Mouse (Mus musculus): ENCODE measurements at regions not wholly inside any gene's neighbourhood (a gene's known extent, or its start where the extent isn't known, plus 50 kb on each side); places are given as distances from the start of the nearest gene placed in this dataset.

DNA sequence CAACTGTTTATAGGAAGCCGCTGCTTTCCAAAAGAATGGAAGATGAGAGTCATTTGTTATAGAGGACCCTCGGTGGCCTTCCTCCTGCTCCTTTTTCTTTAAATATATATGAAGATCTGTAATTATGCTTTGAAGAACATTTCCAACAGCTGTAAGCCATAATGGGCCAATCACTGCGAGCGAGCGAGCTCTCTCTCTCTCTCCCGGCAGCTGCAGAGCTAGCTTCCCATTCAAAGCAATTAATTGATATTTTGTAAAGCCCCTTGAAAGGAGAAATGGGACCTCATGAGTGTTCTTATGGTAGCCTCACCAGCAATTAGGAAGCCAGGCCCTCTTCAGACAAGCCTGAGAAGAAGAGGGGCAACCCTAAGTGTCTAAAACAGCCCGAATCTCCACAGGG, 174.1 kb downstream of the Gxylt1 start:
- ChIA-PET POLR2A (interaction anchor here in 2 of 4 experiments (1.0 kb wide), 2 partner anchors 36 to 94 kb away, joined by 3 read pairs; no protein-coding TSS in a partner anchor), CTCF (interaction anchor here in 2 of 4 experiments (0.9 to 1.4 kb wide), 2 partner anchors 11 to 12 kb away, joined by 3 to 5 read pairs; no protein-coding TSS in a partner anchor)

DNA sequence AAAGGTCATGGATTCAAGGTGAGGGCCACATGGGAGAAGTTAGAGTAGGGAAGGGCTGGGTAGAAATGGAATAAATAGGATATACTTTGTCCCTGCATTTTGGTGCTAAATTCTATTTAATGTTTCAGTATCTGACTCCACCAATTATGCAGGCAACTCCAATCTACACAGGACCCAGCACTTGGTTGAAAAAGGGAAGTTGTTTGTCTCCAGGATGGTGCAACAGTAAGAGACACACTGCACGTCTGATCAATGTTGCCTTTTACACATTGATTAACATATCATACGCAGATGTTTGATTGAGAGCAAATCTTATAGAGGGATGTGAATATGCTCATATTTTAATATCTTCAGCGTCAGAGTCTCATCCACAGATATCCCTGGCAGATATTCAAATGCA, 175.1 kb downstream of the Gxylt1 start:
- POLR2A ChIA-PET, result interaction anchor here in 1 of 4 experiments (1.0 kb wide), 1 partner anchor 37 kb away, joined by 3 read pairs; no protein-coding TSS in a partner anchor
- CTCF ChIA-PET, result no interaction called here

DNA sequence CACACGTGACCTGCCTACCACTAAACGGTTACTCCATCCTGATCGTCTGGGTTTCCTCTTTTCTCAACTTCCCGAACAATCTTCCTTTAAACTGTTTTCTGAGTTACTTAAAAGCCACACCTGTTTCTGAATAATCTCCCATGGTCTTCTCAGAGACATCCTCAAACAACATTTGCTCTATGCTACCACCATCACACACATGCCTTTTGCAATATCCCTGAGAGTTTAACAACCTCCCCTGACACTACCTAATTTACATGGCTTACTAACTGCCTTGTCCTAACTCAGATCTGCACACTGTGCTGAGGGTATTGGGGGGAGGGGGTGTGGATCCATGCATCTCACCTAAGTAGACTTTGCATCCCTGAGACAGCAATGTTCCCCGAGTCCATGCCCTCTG, 178.6 kb downstream of the Gxylt1 start:
- ChIA-PET CTCF (no interaction called here), POLR2A (no interaction called here)

GRCm38 (mm10) chr15:93095224-93095623, 179.8 kb downstream of the Gxylt1 start:
- ChIA-PET POLR2A (no interaction called here), CTCF (no interaction called here)

DNA sequence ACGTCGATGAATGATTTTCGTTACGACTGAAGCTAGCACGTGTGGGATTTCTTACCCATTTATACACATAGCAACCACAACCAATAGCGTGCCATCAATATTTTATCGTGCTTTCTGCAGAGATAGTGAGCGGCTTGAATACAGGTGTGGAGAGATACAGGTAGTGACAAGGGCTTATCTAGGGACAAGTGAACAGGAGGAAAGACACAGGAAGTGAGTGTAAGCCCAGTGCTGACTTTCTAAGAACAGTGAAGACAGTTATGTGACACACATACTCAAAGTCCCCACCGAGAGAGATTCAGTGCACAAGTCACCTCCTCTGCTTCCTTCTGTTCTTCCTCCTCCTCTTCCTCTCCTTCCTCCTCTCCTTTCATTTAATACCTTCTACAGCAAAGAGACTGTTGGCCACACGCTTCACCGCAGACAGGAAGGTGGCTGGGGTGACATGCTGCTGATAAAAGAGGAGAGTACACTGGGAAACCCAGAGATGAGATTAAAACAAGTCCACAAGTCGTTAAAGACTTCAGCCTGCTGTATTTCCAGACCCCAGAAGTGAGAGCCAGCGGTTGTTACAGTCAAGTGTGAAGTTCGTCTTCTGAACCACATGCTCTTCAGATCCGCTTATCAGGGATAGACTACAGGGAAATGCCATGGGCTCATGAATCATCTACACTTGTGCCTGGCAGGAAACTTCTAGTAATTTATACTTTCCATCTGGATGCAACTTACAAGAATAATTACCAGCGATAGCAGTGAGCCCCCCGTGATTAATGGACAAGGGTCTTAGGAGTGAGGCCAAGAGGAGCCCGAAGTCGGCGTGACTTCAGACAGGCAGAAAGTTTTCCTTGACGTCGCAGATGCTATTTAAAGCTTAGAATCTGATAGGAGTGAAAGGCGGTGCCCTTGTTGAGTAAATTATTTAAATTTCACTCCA, 180.5 kb downstream of the Gxylt1 start:
- CTCF ChIA-PET, result no interaction called here
- POLR2A ChIA-PET, result no interaction called here

- CTCF ChIA-PET, result interaction anchor here in 1 of 4 experiments (0.7 kb wide), 1 partner anchor 125 kb away, joined by 3 read pairs; no protein-coding TSS in a partner anchor
- POLR2A ChIA-PET, result interaction anchor here in 1 of 4 experiments (1.1 kb wide), 1 partner anchor 88 kb away, joined by 3 read pairs; no protein-coding TSS in a partner anchor
Measured at GRCm38 (mm10) chr15:93091396-93091795, 183.6 kb downstream of the Gxylt1 start.

DNA sequence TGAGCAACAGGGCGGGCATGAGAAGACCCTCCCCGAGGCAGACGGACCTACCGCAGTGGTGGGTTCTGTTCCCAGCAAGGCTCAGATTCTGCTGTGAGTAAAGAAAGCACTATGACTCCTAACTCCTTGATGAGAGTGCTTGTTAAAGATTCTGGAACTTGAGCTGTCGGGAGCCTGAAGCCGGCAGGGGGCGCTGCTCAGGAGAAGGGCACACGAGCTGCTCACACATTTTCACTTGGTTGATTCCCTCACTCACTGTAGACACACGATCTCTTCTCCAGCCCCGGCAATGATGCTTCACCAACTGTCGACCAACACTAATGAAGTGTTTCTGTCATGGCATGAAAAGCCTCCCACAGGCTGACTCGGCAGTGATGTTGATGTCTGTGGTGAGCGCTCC, 185.6 kb downstream of the Gxylt1 start:
- ChIA-PET CTCF (interaction anchor here (0.5 to 2.3 kb wide), 19 partner anchors 10 to 336 kb away, joined by 3 to 24 read pairs (median 4); no protein-coding TSS in a partner anchor), POLR2A (interaction anchor here in 3 of 4 experiments (0.6 to 0.9 kb wide), 3 partner anchors 96 to 1683 kb away, joined by 3 read pairs; no protein-coding TSS in a partner anchor)

- CTCF ChIA-PET, result interaction anchor here in 1 of 4 experiments (0.7 kb wide), 1 partner anchor 8 kb away, joined by 4 read pairs; no protein-coding TSS in a partner anchor
- POLR2A ChIA-PET, result interaction anchor here in 2 of 4 experiments (0.6 kb wide), 2 partner anchors 47 to 74 kb away, joined by 3 to 4 read pairs; no protein-coding TSS in a partner anchor
Measured at GRCm38 (mm10) chr15:93084967-93085617, 189.9 kb downstream of the Gxylt1 start.

DNA sequence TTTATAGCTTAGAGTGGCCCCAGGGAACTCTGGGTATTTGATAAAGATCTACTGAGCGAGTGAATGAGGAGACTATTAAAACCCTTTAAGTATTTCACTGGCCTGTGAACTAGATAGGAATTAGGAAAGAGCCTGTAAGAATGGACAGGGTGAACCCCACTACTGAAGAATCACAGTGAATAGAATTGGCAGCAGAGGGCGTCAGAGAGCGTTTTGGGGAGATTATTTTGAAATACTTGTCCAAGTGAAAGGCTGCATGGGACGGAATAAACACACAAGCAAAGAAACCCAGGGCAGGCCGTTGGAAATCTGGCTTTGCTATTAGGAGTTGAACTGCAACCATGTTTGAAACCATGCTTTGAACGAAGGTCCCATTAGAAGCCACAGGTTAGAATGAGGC, 200.9 kb downstream of the Gxylt1 start:
- ChIA-PET CTCF (interaction anchor here in 2 of 4 experiments (0.5 to 1.0 kb wide), 3 partner anchors 10 to 142 kb away, joined by 3 to 9 read pairs (median 3); no protein-coding TSS in a partner anchor), POLR2A (no interaction called here)

DNA sequence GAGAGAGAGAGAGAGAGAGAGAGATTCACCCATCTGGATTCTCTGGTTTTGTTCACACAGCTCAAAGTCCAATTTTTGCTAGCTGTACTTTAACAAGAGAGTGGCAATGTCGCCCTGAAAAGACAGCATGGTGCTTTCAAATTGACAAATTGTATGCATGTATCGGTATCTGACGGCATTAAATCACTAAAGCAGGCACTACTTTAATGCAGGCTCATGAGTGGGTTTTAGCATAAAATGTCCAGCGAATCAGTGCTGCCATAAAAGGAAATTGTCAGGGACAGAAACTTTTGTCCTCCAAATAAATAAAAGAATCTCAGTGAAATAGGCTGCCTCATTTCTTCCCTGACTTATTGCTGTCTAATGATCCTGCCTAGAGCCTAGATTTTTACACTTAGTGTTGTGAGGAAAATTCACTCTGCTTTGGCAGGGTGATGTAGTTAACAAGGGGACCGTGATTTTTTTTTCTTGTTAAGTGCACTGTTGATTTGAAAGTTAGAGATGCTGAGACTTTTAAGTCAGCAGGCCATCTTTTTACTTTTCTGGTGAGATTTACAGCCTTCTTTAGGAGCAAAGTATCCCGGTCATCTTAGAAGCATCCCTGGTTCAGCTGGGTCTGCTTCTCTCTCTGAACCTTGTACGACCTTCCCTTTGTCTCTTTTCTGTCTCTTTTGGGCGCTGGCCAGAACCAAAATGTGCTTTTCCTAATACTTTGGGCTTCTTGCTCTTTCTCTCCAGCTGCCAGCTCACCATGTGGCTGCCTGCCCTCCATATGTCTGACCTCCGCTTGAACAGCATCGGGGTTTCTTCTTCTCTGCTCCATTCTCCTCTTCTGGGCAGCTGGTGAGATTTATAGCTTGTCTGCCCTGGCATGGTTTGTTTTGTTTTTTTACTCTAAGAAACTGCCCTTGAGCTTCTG, 212.5 kb downstream of the Gxylt1 start:
- ChIA-PET POLR2A (interaction anchor here in 1 of 4 experiments (0.7 to 2.7 kb wide), 2 partner anchors 9 to 244 kb away, joined by 3 to 5 read pairs; no protein-coding TSS in a partner anchor), CTCF (interaction anchor here in 1 of 4 experiments (1.0 kb wide), 1 partner anchor 152 kb away, joined by 4 read pairs; no protein-coding TSS in a partner anchor)

DNA sequence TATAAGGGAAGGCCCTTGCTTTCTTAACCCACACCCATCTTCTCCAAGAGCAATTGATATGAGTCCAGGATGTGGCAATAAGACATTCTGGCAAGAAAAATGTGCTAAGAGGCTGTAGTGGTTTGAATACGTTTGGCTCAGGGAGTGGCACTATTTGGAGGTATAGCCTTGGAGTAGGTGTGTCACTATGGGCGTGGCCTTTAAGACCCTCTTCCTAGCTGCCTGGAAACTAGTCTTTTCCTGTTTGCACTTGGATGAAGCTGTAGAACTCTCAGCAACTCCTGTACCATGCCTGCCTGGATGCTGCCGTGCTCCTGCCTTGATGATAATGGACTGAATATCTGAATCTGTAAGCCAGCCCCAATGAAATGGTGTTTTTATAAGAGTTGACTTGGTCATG, 221.5 kb downstream of the Gxylt1 start:
- ChIA-PET POLR2A (interaction anchor here in 1 of 4 experiments (2.1 kb wide), 1 partner anchor 10 kb away, joined by 5 read pairs; no protein-coding TSS in a partner anchor), CTCF (no interaction called here)

GRCm38 (mm10) chr15:93027185-93027584, 247.8 kb downstream of the Gxylt1 start:
- POLR2A ChIA-PET, result interaction anchor here in 1 of 4 experiments (3.3 kb wide), 1 partner anchor 21 kb away, joined by 8 read pairs; no protein-coding TSS in a partner anchor
- CTCF ChIA-PET, result no interaction called here

DNA sequence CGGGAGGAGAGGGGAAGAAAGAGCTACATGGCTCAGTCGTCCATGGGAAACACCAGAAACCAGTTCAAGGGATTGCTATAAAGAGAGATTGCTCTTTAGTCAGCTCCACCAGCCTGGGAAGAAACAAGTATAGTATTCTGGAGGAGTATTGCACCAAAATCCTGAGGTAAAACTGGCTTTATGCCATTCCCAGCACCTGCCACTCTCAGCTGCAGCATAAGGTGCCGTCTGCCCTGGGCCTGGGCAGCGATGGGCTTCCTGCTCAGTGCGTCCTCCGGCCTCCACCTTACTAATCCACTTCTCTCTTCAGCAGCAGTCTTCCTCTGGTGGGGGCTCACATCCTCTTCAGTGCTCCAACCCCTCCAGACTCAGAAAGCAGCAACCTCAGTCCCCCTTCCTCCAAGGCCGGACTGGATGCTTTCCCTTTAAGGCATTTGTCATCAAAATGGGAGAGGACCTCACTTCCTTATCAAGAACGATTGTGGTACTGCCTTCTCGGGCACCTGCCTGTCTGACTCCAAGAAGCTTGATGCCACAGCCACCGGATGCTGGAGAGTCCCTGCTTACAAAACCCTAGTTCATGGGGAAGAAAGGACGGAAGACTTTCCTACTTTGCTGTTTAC, 248.4 kb downstream of the Gxylt1 start:
- POLR2A ChIA-PET, result interaction anchor here in 1 of 4 experiments (0.7 to 3.3 kb wide), 2 partner anchors 8 to 20 kb away, joined by 3 to 8 read pairs; no protein-coding TSS in a partner anchor

GRCm38 (mm10) chr15:93025791-93026190, 249.2 kb downstream of the Gxylt1 start:
- POLR2A ChIA-PET, result interaction anchor here in 1 of 4 experiments (0.7 to 3.3 kb wide), 2 partner anchors 9 to 19 kb away, joined by 3 to 8 read pairs; no protein-coding TSS in a partner anchor
- CTCF ChIA-PET, result interaction anchor here in 1 of 4 experiments (0.5 kb wide), 1 partner anchor 569 kb away, joined by 5 read pairs; no protein-coding TSS in a partner anchor

More for the DNA sequence above, 248.4 kb downstream of the Gxylt1 start:
- CTCF ChIA-PET, result interaction anchor here in 1 of 4 experiments (0.5 kb wide), 1 partner anchor 568 kb away, joined by 5 read pairs; no protein-coding TSS in a partner anchor

GRCm38 (mm10) chr15:93024171-93024570, 250.8 kb downstream of the Gxylt1 start:
- ChIA-PET POLR2A (no interaction called here), CTCF (no interaction called here)

GRCm38 (mm10) chr15:93011166-93011565, 263.8 kb downstream of the Gxylt1 start:
- POLR2A ChIA-PET, result interaction anchor here in 1 of 4 experiments (0.6 to 0.7 kb wide), 2 partner anchors 28 to 102 kb away, joined by 3 read pairs; no protein-coding TSS in a partner anchor
- CTCF ChIA-PET, result no interaction called here

DNA sequence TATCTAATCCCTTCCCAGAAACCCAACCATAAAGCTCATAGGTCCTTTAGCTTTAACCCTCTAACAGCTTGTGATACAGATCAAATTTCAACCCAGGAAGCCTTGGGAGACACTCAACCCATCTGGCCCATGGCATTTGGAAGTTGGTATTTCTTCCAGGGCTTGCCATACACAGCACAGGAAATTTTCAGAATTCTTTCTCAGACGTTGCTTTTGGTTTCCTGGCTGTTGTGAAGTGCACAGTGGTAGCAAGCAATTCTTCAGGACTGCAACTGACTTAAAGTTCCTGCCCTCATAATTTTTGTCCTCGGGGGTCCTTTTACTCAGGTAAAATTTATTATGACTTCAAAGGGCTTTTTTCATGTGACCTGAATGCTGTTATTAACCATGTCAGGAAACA, 264.4 kb downstream of the Gxylt1 start:
- CTCF ChIA-PET, result interaction anchor here in 1 of 4 experiments (1.2 kb wide), 1 partner anchor 205 kb away, joined by 3 read pairs; no protein-coding TSS in a partner anchor
- POLR2A ChIA-PET, result interaction anchor here in 3 of 4 experiments (0.6 to 0.7 kb wide), 3 partner anchors 9 to 74 kb away, joined by 3 read pairs; no protein-coding TSS in a partner anchor

All from embryonic stem cell, embryonic (primary cell).